ENCODE assay signal across 9 mouse cellular contexts in the genomic region with DNA sequence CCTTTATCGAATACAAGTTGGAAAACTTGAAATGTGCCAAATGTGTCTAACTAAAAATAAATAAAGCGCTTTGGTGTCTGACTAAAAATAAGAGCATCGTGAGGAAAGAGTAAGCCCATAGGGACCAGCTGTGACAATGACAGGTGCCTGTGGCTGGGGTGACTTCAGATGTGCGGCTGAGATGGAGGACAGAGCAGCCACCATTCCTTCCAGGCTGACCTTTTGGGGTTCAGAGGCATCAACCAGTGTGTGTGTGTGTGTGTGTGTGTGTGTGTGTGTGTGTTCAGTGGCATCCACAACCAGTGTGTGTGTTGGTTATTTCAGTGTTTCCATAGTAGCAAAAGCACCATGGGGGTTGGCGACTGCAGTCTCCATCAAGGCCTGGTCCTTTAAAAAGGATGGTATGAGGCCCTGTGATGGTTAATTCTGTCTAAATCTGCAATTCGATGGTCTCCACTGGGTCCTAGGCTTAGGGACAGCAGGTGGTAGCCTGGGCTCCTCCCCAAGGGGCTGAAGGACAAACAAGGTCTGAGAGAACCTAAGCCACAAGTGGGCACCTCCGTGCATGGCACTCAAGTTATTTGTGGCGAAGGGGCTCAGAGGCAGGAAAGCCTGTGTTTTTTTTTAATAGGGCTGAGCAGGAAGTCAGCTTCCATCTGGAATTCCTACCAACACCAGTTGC. TPM values are rescaled to one million over a fixed set of nuclear protein-coding genes. Genes with fewer than 3 reads are reported as not detected.
DNase-seq lines count a peak whose midpoint lies in the region; ATAC-seq and TF ChIP-seq lines count a peak whose summit lies in the region.
"Had no signal": no experiment of that assay in that cellular context is flagged by ENCODE, and none has a peak within 500 bp of the region (broad histone marks: within the 10 kb centered on the region; RNA-seq: fewer than 3 reads in every experiment).

No protein-coding gene starts in this region.

- ATAC-seq in limb, embryonic 13.5 days (ENCODE audit: low FRiP score, low read depth) = peak; percentile 16; the same call in 1 of the 2 replicates
- ATAC-seq in stomach, embryonic 15.5 days (ENCODE audit: insufficient read depth, low FRiP score, low read depth) = no peak
- no peak for ATAC-seq in erythroid progenitor cell, adult 5-6 weeks (replicated peaks; ENCODE audit: low FRiP score, poor library complexity, severe bottlenecking)

- H3K36me3 ChIP-seq in heart, adult 2 months (ENCODE audit: control insufficient read depth, insufficient read depth, low read length) = no peaks in the 10 kb centered on the region
- H3K36me3 ChIP-seq in testis, adult 2 months (ENCODE audit: control insufficient read depth, insufficient read depth, low read length) = no peaks in the 10 kb centered on the region
- H3K36me3 ChIP-seq in limb, embryonic 13.5 days = no peaks in the 10 kb centered on the region
- H3K36me3 ChIP-seq in stomach, embryonic 15.5 days = no peaks in the 10 kb centered on the region

- peak overlapping the region; percentile 52 for H3K4me3 ChIP-seq in heart, adult 2 months
- H3K4me3 ChIP-seq in testis, adult 2 months (ENCODE audit: control insufficient read depth, low read depth, low read length) = peak overlapping the region; percentile 77
- H3K4me3 ChIP-seq in limb, embryonic 13.5 days = peak overlapping the region; percentile 34
- peak overlapping the region; percentile 35 for H3K4me3 ChIP-seq in stomach, embryonic 15.5 days (replicated peaks)

- 0 out of 2 replicates have a peak, but pooled peaks cover 3% of the 10 kb centered on the region for H3K9me3 ChIP-seq in limb, embryonic 13.5 days
- no peaks in the 10 kb centered on the region for H3K9me3 ChIP-seq in stomach, embryonic 15.5 days

- TF ChIP-seq POLR2A in heart, adult 2 months (IDR thresholded peaks at IDR 0.05; ENCODE audit: insufficient read depth, low read depth, low read length) = no peak
- TF ChIP-seq POLR2A in testis, adult 2 months (IDR thresholded peaks at IDR 0.05; ENCODE audit: control insufficient read depth, low read depth, low read length) = no peak

- no peak for TF ChIP-seq CTCF in heart, adult 2 months (IDR thresholded peaks at IDR 0.05)
- no peak for TF ChIP-seq CTCF in testis, adult 2 months (IDR thresholded peaks at IDR 0.05; ENCODE audit: control insufficient read depth, insufficient read depth, insufficient replicate concordance, low read depth, low read length)

- no peaks in the 10 kb centered on the region for H3K79me2 ChIP-seq in heart, adult 2 months (replicated peaks; ENCODE audit: control insufficient read depth, insufficient read depth, low read length)

- no peak for DNase-seq in heart, adult 2 months
- no peak for DNase-seq in heart, postnatal 4 days
- DNase-seq in testis, postnatal 10 days (ENCODE audit: low spot score) = no peak
- DNase-seq in cerebellum, adult 9-11 months = no peak
- DNase-seq: cerebellum, adult 11 months had no signal

- H3K9ac ChIP-seq in heart, adult 2 months (ENCODE audit: low read depth, low read length) = no peak overlapping the region
- H3K9ac ChIP-seq in limb, embryonic 13.5 days = no peak overlapping the region
- H3K9ac ChIP-seq in stomach, embryonic 15.5 days = no peak overlapping the region

- no peaks in the 10 kb centered on the region for H3K27me3 ChIP-seq in heart, adult 2 months (ENCODE audit: control insufficient read depth, insufficient read depth, low read length)
- H3K27me3 ChIP-seq in testis, adult 2 months (ENCODE audit: control insufficient read depth, insufficient read depth, low read length) = no peaks in the 10 kb centered on the region
- H3K27me3 ChIP-seq in limb, embryonic 13.5 days = no peaks in the 10 kb centered on the region
- 0 out of 2 replicates have a peak, but pooled peaks cover 9% of the 10 kb centered on the region for H3K27me3 ChIP-seq in stomach, embryonic 15.5 days (replicated peaks)

- no peak overlapping the region; the same call in 1 of the 2 replicates for H3K27ac ChIP-seq in heart, adult 2 months
- H3K27ac ChIP-seq in testis, adult 2 months (ENCODE audit: control insufficient read depth, insufficient read depth, low read depth, low read length) = no peak overlapping the region
- H3K27ac ChIP-seq in limb, embryonic 13.5 days = peak overlapping the region; percentile 45; the same call in 1 of the 2 replicates
- H3K27ac ChIP-seq in stomach, embryonic 15.5 days = no peak overlapping the region

- peaks cover 5% of the 10 kb centered on the region for H3K4me1 ChIP-seq in heart, adult 2 months (ENCODE audit: control insufficient read depth, insufficient read depth, low read length)
- peaks cover 12% of the 10 kb centered on the region for H3K4me1 ChIP-seq in testis, adult 2 months (ENCODE audit: control insufficient read depth, insufficient read depth, low read length)
- peaks cover 60% of the 10 kb centered on the region for H3K4me1 ChIP-seq in limb, embryonic 13.5 days
- H3K4me1 ChIP-seq in stomach, embryonic 15.5 days = peaks cover 19% of the 10 kb centered on the region; the same call in 1 of the 2 replicates

- TF ChIP-seq EP300 in heart, adult 2 months (IDR thresholded peaks at IDR 0.05; ENCODE audit: insufficient read depth, low read depth, low read length) = no peak

- intact Hi-C loops in heart, adult 2 months (cut with DNase I) = loop anchor here (5.0 kb wide), 2 partner anchors 36 to 39 kb away; no protein-coding TSS in a partner anchor

- WGBS in heart, adult 2 months = 41% methylated on average over 8 of the region's 8 CpGs
- 44% methylated on average over 8 of the region's 8 CpGs for WGBS in limb, embryonic 13.5 days
- 62% methylated on average over 8 of the region's 8 CpGs for WGBS in stomach, embryonic 15.5 days

- H3K4me2 ChIP-seq in limb, embryonic 13.5 days (replicated peaks) = peak overlapping the region; percentile 71
- peak overlapping the region; percentile 67 for H3K4me2 ChIP-seq in stomach, embryonic 15.5 days

RNA-seq across cellular contexts. Expression of gene Pgpep1l, which starts 0.5 kb away (rescaled TPM):
- total RNA-seq in heart, adult 2 months (2021) = not detected
- 0.12 TPM in 1 of 2 replicates, not detected in the other for polyA plus RNA-seq in heart, adult 2 months (2012; rRNA removed)
- not detected for total RNA-seq in heart, postnatal 4 days (2021)
- 0.11 and 0.51 TPM in 2 replicates for polyA plus RNA-seq in testis, adult 2 months (2012; rRNA removed)
- polyA plus RNA-seq in limb, embryonic 13.5 days (2015; fragmentation: Nextera tagmentation; extraction: Ambion mirVana) = not detected in 2 replicates
- polyA plus RNA-seq in stomach, embryonic 15.5 days (2015; fragmentation: Nextera tagmentation; extraction: Ambion mirVana) = not detected in 2 replicates
- total RNA-seq in erythroid progenitor cell, adult 5-6 weeks (2015; ENCODE audit: low replicate concordance) = not detected in 2 replicates
- total RNA-seq in erythroid progenitor cell, adult 5-6 weeks (2017; ENCODE audit: low replicate concordance) = not detected in 2 replicates

RNA-seq across cellular contexts. Expression of gene Fam169b, which starts 10.2 kb away (rescaled TPM):
- under 1 TPM in 1 of 2 experiments, not detected in 1; 0.16 TPM for total RNA-seq in heart, adult 2 months (2021)
- polyA plus RNA-seq in heart, adult 2 months (2012; rRNA removed) = 0.29 and 0.61 TPM in 2 replicates
- under 1 TPM in 1 of 2 experiments, not detected in 1; 0.24 TPM for total RNA-seq in heart, postnatal 4 days (2021)
- 0.63 and 0.78 TPM in 2 replicates for polyA plus RNA-seq in testis, adult 2 months (2012; rRNA removed)
- 2.0 TPM in 2 replicates for polyA plus RNA-seq in limb, embryonic 13.5 days (2015; fragmentation: Nextera tagmentation; extraction: Ambion mirVana)
- polyA plus RNA-seq in stomach, embryonic 15.5 days (2015; fragmentation: Nextera tagmentation; extraction: Ambion mirVana) = 0.13 and 0.40 TPM in 2 replicates
- total RNA-seq in erythroid progenitor cell, adult 5-6 weeks (2015; ENCODE audit: low replicate concordance) = 2.2 and 2.5 TPM in 2 replicates
- 0.51 and 3.0 TPM in 2 replicates for total RNA-seq in erythroid progenitor cell, adult 5-6 weeks (2017; ENCODE audit: low replicate concordance)
